Mouse (Mus musculus) thymus, postnatal 36 days (tissue): ENCODE measurements around the gene Gm20671.
"Not testable (repeated sequence)": the region's sequence is repeated elsewhere in the genome, so short reads cannot be mapped to it uniquely, and the experiment has no call there.

ENCODE experiments used
- DNase-seq, 2 experiments: peaks; one replicate each; pipeline ENCODE4 v3.0.0; 2022; ENCODE audit warnings: mixed read lengths in 2 of 2

The Gm20671 gene

DNA sequence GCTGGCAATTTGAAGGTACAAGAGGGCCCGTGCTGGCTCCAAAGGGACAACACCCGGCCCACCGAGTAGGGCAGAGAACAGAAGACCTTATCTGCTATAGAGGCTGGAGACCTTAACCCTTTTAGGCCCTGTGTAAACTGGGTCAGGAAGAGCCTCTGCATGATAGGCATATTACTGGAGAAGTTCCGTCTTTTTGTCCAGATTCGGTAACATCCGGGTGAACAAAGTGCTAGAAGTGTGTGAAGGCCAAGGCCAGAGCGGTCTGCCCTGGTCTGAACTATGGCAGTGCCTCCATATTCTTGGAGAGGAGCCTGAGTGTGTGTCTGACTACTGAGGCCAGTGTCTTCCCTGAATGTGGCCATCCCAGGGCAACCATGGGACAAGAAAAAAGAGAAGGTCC is at the start of gene Gm20671:
Gene Gm20671, minus strand, starts transcription at position 101 of the 400 bp plus-strand sequence.
- DNase-seq: no peak

DNA sequence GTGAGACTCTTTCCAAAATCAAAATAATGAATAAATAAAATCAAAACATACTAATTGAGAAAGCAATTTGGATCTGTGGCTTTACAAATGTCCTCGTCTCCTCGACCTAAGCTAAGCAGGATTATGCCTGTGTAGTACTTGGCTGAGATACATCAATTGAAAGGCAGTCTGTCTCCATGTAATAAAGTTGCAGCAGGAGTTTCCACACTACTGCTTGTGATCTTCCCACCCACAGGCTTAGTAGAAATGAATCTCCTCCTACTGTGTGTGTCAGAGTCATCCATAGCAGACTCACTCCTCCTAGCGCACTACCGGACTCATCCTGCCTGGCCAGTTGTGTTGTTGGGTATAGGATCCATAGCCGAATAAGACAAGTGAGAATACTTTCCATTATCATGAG is 45.4 kb upstream of the Gm20671 start:
- DNase-seq: no peak

DNA sequence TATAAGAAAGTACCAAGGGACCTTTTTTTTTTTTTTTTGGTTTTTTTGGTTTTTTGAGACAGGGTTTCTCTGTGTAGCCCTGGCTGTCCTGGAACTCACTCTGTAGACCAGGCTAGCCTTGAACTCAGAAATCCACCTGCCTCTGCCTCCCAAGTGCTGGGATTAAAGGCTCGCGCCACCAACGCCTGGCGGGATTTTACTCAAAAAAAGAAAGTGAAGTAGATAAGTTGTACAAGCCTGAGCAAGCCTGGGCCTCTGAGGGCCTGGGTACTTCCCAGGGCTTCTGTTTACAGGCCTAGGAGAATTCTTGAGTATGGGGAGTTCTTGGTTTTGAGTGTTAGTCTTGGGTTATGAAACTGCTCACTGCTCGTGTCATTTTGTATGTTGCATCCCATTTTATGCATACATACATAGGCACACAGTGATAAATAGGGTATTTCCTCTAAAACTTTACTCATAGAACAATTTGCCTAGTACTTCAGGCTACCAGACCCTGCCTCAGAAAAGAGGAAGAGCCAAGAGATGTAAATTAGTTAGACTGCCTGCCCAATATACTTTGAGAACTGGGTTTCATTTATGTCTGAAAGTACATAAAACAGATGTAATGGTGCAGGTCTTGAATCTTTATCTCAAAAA is 42.6 kb upstream of the Gm20671 start:
- no peak for DNase-seq

DNA sequence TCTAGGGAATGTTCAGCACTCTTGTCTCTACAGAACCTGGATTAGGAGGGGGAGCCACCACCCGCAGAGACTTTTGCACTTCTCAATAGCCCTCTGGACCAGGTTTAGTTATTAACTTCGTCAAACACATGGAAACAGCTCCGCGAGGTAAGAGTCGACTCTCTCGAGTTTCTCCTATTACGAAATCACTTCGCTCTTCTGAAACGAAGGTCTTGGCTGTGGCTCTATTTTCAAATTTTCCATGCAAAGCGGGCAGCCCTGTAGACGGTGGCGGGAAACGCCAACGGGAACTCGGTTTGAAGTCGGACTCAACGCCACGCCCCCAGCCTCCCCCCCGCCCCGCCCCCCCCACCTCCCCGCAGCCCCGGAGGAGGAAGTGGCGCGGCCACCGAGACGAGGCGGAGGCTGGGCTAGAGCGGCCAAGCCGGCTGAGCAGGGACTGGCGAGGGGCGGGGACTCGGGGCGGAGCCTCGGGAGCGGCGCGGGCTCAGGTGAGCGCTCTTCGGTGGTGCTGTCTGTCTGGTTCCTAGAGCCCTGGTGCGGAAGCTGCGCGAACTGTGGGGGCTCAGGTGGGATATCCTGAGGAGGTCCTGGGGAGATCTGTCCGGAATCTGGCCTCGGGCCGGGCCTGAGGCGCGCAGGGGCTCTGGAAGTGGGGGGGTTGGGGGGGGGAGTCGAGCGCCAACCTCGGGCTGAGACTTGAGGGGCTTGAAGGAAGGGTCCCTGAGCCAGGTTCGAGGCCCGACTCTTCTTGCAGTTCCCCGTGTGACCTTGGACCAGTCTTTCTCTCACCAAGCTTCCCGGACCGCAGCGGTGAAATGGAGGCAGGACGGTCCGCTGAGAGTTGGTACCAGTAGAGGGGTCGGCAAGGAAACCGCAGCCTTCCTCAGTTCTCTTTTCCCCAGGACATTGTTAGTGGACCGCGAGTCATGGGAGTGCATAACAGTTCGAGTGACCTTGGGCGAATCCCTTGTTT is 36.6 kb upstream of the Gm20671 start, which contains the start of gene Depdc5:
Gene Depdc5, plus strand, starts transcription at position 449 of the 976 bp plus-strand sequence.
- peak; percentile 97 to 98 for DNase-seq

DNA sequence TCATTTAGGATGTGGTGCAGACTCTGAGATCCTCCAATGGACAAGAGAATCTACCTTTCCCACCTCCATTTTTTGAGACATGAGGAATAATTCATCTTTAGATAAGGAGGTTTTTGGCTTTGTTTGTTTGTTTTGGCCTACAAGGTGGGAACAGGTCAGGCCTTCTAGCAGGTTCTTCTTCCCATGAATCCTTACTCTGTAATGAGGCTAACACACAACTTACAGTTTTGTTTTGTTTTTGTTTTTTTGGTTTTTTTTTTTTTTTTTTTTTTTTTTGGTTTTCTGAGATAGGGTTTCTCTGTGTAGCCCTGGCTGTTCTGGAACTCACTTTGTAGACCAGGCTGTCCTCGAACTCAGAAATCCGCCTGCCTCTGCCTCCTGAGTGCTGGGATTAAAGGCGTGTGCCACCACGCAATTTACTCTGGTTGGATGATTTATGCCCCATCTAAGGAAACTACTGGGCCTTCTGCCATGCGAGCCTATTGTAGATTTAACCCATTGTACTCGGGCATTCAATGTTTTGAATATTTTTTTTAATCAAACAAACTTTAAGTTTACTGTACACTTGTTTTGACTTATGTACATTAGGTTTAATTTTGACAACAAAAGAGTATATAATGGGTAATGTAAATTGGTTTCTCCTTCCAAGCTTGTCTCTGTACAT is 35.7 kb upstream of the Gm20671 start:
- DNase-seq: no peak

DNA sequence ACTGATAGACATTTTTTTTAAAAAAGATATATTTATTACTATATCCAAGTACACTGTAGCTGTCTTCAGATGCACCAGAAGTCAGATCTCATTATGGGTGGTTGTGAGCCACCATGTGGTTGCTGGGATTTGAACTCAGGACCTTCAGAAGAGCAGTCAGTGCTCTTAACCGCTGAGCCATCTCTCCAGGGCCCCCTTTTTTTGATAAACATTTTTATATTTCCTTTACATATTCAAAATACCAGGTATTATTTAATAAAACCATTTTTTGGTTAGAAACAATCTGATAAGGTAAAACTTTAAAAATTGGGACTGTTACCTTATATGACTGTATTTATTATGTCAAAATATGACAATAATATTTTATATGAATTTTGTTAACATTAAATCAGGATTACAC is 34.2 kb upstream of the Gm20671 start:
- no peak for DNase-seq

DNA sequence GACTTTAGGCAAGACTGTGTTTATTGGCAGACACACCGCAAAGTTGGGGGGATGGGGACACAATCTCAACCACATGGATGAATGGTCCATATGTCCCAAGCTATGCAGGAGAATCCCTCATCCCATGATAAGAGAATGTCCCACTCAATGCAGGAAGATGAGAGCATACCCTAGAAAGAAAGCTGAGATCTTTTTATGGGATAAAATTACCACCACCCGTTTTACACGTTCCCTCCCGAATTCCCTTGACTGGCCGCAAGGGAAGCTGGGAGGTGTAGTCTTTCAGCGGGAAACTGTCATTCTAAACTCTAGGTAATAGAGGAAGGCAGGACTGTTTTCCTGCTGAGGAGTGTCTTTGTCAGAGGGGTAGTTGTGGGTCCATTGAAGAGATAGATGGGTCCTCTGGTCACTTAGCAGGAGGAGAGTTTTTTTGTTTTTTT is 30.9 kb upstream of the Gm20671 start:
- peak; percentile 36 to 43 for DNase-seq

DNA sequence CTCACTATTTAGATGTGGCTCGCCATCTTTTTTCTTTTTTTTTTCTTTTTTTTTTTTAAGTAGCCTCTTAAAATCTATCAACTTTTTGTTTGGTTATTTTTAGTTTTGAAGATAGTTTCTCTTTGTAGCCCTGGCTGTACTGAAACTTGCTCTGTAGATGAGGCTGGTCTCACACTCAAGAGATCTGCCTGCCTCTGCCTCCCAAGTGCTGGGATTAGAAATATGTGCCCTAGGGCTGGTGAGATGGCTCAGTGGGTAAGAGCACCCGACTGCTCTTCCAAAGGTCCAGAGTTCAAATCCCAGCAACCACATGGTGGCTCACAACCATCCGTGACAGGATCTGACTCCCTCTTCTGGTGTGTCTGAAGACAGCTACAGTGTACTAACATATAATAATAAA is 28.4 kb upstream of the Gm20671 start:
- not testable (repeated sequence) for DNase-seq

DNA sequence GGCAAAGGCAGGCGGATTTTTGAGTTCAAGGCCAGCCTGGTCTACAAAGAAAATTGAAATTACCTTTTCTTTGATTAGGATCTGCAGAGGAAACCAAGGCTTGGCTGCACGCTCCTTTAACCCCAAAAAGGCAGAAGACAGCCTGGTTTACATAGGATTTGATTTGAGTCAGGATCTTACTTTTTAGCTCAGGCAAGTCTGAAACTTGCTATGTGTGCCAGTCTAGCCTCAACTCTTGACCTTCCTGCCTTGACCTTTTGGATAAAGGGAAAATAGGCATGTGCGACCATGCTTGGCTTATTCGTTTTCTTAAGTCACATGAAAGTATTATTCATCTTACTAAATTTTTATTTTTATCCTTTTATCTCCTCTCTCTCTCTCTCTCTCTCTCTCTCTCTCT is 27.9 kb upstream of the Gm20671 start:
- DNase-seq: no peak

DNA sequence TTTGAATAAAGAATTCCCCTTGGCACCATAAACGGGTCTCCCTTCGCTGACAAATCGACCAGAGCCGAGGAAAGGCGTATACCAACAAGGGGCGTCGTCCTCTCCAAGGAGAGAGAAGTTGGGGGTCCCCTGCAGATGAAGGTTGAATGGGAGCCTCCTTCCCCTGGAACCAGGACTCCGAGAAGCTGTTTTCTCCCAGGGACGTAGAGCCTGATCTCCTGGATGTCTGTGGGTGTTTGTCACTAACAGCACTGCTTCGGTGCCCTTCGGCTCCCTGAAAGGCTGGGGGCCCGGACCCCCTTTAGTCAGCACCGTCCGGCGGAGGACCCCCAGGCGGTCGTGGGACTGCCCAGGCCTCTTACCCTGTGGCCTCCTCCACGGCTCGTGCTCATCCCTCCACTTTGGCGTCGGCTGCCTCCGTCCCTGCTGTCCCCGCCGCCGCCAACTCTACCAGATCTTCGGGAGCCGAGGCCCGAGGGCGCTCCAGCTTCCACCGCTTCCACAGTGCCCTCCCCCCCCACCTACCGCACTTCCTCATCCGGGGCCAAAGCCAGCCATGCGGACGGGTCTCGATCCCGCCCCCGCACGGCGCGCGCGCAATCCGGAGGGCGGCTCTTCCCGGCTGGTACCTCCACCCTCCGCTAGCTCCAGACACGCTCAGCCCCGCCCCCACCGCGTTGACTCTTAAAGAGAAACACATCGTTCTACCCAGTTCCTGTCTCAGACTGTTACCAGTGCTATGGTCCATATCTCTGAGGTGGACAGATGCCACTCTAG is 27.0 kb upstream of the Gm20671 start, which contains the start of gene Prr14l:
Gene Prr14l, minus strand, starts transcription at position 526 of the 777 bp plus-strand sequence.
- peak; percentile 99 to 100 for DNase-seq

DNA sequence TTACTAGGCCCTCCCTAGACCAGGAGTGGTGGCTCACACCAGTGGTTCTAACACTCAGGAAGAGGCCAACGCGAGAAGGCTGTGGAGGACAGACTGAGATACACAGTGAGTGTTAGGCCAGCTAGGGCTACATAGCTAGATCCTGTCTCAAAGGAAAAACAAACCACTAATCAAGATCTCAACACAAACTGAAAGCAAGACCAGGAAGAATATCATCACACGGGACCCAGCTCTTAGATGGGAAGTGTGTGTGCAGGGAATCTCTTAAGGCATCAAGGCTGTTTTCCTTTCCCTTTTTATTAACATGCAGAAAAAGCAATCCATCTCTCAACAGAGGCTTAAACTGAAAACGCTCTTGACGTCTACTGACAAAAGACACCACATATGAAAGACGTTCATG is 25.1 kb upstream of the Gm20671 start:
- DNase-seq: no peak

DNA sequence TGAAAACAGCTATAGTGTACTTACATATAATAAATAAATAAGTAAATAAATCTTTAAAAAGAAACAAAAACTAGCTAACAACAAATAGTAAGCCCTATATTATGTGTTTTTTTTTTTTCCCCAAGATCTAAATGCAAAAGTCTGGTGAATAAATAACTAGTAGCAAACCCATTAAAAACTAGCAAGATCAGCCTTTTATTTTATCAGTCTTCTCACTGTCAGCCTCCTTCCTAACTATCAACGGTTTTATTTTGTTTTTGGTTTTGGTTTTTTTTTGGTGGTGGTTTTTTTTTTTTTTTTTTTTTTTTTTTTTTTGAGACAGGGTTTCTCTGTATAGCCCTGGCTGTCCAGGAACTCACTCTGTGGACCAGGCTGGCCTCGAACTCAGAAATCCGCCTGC is 22.7 kb upstream of the Gm20671 start:
- DNase-seq: not testable (repeated sequence)

DNA sequence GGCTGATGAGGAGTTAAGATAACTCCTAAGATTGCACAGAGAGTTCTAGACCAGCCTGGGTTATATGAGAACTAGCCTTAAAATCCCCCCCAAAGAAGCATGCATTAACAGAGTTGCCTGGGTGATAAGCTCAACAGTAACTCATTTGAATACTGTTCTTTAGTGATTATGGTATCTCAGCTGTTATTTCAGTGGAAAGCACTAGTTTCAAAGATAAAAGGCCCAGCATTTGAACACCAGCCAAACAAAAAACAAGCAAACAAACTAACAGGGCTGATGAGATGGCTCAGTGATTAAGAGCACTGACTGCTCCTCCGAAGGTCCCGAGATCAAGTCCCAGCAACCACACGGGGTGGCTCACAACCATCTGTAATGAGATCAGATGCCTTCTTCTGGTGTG is 22.3 kb upstream of the Gm20671 start:
- no peak for DNase-seq

DNA sequence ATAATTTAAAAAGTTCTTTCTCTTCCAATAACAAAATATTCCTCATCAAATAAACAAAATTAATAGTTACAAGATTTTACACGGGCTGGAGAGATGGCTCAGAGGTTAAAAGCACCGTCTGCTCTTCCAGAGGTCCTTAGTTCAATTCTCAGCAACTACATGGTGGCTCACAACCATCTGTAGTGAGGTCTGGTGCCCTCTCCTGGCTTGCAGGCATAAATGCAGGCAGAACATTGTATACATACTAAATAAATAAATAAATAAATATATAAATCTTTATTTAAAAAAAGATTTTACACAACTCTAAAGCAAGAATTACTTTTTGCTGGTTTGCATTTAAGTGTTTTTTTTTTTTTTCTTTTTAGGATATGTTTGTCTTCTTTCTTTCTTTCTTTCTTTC is 13.1 kb upstream of the Gm20671 start:
- DNase-seq: no peak

DNA sequence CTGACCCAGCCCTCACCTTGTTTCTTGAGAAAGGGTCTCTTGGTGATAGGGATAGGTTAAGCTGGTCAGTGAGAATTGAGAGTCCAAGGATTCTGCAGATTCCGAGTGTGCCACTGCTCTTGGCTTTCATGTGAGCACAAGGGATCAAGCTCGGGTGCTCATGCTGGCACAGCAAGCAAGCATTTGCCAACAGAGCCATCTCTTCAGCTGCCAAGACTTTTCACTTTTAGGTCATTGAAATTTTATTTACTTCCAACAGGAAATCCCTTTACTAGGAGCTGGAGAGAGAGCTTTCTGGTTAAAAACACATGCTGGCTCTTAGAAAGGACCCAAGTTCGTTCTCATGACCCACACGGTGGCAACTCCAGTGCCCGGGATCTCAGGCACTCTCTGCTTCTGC is 10.1 kb upstream of the Gm20671 start:
- DNase-seq: no peak

DNA sequence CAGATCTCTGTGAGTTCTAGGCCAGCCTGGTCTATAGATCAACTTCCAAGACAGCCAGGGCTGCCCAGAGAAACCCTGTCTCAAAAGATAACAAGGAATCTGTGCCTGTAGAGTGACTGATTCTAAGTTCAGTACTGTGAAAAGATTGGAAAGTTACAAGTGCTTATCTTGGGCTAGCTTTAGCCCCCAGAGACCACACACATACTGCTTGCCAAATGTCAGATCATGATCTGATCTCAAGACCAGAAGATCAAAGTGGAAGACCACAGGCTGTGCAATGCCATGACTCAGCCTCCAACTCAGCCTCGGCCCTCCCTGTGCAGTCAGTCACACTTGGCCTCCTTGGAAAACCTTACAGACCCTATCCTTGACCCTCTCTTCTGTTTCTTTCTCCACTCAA is 7.6 kb upstream of the Gm20671 start:
- DNase-seq: no peak

DNA sequence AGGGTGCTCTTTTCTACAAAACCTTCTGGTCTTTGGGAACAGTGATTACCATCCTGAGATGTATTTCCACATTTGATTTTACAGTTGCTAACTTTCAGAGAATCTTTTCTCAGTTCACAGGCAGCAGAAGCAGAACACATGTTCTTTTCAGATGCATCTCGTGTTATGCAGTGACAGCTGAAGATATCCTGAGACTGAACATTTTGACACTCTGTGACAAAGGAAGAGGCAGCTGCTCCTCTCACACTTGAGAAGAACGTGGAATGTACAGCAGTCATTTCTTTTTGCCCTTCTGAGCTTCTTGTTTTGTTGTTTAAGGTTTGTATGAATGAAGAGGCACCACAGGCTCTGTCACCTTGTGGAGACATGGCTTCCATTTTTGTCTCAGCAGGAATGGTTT is 3.1 kb upstream of the Gm20671 start:
- DNase-seq: no peak

DNA sequence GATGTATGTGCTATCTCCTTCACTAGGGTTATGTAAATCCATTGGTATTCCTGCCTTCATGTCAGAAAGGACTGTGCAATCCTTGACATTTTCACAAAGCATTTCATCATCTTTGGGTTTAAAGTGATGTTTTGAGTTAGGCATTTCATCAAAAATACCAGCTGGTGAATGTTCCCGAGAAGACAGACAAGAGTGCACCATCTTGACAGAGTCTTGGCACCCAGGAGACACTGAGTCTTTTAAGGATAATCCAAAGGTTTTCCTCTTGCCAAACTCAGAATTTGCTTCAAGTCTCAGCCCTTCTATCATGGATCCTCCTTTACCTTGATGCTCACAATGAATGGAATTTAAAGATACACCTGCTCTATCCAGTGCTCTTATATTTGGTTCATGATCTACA is 1.9 kb upstream of the Gm20671 start:
- DNase-seq: not testable (repeated sequence)

DNA sequence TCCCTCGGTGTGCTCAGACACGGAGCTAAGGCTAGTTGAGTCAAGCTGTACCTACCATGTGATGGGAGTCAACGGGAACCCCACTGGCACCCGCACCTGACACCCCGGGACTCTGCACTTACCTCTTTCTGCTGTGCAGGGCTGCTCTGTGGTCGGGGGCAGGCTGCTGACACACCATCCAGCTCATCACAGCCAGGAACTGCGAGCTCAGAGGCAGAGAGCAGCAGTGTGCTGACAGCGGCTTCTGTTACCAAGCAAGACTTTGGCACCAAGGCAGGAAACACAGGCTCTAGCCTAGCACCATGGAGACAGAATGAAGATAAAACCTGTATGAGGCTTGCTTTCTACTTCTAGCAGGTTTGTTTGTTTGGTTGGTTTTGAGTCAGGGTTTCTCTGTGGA is 6.4 kb downstream of the Gm20671 start:
- DNase-seq: no peak

DNA sequence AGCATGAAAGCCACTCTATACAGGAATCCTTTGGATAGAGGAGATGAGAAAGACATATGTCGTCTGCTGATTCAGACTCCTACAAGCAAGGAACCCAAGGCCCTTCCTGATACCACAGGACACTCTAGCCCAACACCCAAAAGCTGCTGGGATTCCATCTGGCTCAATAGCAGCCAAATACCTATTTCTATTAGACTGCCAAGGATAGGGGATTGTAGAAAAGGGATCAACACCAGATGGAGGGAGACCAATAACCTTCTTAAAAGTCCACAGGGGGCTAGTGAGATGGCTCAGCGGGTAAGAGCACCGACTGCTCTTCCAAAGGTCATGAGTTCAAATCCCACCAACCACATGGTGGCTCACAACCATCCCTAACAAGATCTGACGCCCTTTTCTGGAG is 11.5 kb downstream of the Gm20671 start:
- no peak for DNase-seq

DNA sequence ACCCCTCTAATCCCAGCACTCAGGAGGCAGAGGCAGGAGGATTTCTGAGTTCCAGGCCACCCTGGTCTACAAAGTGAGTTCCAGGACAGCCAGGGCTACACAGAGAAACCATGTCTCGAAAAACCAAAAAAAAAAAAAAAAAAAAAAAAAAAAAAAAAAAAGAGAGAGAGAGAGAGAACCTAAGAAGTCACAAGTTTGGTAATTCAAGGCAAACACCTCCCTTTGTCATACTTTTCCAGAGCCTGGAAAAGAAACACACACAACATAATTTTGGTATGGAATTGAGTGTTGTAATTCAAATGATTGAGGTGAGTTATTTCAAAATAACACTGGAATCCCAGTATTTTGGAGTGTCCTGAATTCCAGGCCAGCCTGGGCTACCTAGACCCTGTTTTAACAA is 40.5 kb downstream of the Gm20671 start:
- DNase-seq: not testable (repeated sequence)

DNA sequence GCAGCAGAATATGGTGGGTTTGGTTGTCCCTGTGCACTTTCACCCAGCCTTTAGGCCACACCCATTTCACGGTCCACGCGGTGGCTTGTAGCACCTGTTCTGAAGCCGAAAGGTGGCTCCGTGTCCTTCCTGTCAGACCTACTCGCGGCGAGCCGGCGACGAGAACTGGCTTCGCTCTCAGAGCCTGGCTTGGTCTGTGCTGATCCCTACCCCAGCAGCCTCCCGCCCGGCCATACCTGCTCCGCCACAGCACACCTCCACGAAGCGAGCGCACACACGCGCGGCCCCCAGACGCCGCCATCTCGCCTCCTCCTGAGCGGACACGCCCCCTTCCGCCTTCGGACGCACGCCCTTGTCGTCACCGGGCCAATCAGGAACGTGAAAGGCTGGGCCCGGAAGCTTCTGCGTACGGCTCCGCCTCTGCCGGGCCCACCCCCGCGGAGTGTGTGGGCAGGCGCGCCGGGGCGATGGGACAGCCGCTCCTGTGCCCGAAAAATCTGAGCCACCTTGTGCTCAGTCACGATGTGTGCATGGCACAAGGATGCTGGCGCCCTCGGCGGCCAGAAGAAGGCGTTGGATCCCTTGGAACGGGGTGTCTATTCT is 41.5 kb downstream of the Gm20671 start, which contains the start of gene Pisd:
Gene Pisd, minus strand, starts transcription at position 334 of the 603 bp plus-strand sequence.
- DNase-seq: peak; percentile 93 to 95
